Mouse (Mus musculus): Measurements from ENCODE around the gene Cd207.

- TF ChIP-seq CTCF (IDR thresholded peaks at IDR 0.05; ENCODE audit: borderline replicate concordance, control insufficient read depth, extremely low read depth, insufficient read depth, low read length, poor library complexity) (no peak), POLR2A (IDR thresholded peaks at IDR 0.05; ENCODE audit: control insufficient read depth, extremely low read depth, insufficient read depth, low read length, poor library complexity) (no peak)
Measured at GRCm38 (mm10) chr6:83710361-83711066, 32.9 kb upstream of the Cd207 start.

Data from thymus, adult 2 months (tissue).